Mouse (Mus musculus) neural tube, embryonic 14.5 days (tissue): ENCODE measurements around the gene Tmem132a. TPM values are rescaled to one million over a fixed set of nuclear protein-coding genes. Genes with fewer than 3 reads are reported as not detected.

Experiments used
- ATAC-seq: fragments of 200-750 bp; cut with Nextera tagmentation; 2 replicates; pipeline ENCODE4 v1.8.0; 2017; ENCODE audit warnings: low read depth, mild to moderate bottlenecking, moderate TSS enrichment, moderate library complexity
- H3K27ac ChIP-seq: fragments of 300-500 bp; sonication (generic); 2 replicates; pipeline ENCODE4 v1.5.1; 2014; ENCODE audit warnings: low read depth, mild to moderate bottlenecking, control low read depth, low read length, moderate library complexity, mixed read lengths
- H3K27me3 ChIP-seq: fragments of 300-500 bp; sonication (generic); 2 replicates; pipeline ENCODE4 v1.6.1; 2014; ENCODE audit warnings: low read length; ENCODE audit not compliant: control insufficient read depth, insufficient read depth
- H3K36me3 ChIP-seq: fragments of 300-500 bp; sonication (generic); 2 replicates; pipeline ENCODE4 v1.6.1; 2014; ENCODE audit warnings: low read length, mixed read lengths; ENCODE audit not compliant: control insufficient read depth, insufficient read depth
- H3K4me1 ChIP-seq: fragments of 300-500 bp; sonication (generic); 2 replicates; pipeline ENCODE4 v1.6.1; 2014; ENCODE audit warnings: low read length; ENCODE audit not compliant: control insufficient read depth, insufficient read depth
- H3K4me2 ChIP-seq: fragments of 300-500 bp; sonication (generic); 2 replicates; pipeline ENCODE4 v1.6.1; 2014; ENCODE audit warnings: mild to moderate bottlenecking, low read depth, low read length, control low read depth
- H3K4me3 ChIP-seq: fragments of 300-500 bp; sonication (generic); 2 replicates; pipeline ENCODE4 v1.5.1; 2014; ENCODE audit warnings: low read depth, low read length, control low read depth, mixed read lengths
- H3K9ac ChIP-seq: fragments of 300-500 bp; sonication (generic); replicated peaks from 2 replicates; pipeline ENCODE4 v1.6.1; 2014; ENCODE audit warnings: low read depth, mild to moderate bottlenecking, control low read depth, low read length, mixed read lengths
- H3K9me3 ChIP-seq: fragments of 300-500 bp; sonication (generic); 2 replicates; pipeline ENCODE4 v1.6.1; 2016; ENCODE audit warnings: low read length; ENCODE audit not compliant: control insufficient read depth
- WGBS: fragments of 180-500 bp; shearing (Covaris S2); extraction: QIAGEN DNeasy Blood & Tissue Kit; methylation state at CpG from one replicate; pipeline ENCODE4 v1.1.7; 2014; 5-methylcytosine and 5-hydroxymethylcytosine counted together
- polyA plus RNA-seq: library from polyadenylated mRNA; unstranded; fragments of >200 nt; fragmentation: Nextera tagmentation; extraction: Ambion mirVana; gene quantifications from 2 replicates; pipeline ENCODE4 v1.2.1, GENCODE M21; 2014

Tmem132a gene
- polyA plus RNA-seq, 1 experiment from 2014 or later: 132 TPM

DNA sequence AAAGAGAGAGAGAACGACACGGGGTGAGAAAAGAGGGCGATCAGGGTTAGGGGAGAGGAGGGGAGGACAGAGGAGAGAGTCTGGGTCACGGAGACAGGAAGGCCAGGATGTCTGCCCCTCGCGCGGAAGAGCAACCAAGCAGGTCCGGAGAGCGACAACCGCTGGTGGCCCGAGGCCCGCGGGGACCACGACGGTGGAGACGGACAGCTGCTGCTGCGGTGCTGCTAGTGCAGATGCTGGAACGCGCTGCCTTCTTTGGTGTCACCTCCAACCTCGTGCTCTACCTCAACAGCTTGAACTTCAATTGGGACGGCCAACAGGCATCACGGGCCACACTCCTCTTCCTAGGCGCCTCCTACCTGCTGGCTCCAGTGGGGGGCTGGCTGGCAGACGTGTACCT is 26.8 kb downstream of the Tmem132a start:
- Histone ChIP-seq H3K27ac (no peak overlapping the region), H3K9ac (no peak overlapping the region), H3K36me3 (no peaks in the 10 kb centered on the region), H3K4me2 (no peak overlapping the region), H3K4me1 (no peaks in the 10 kb centered on the region), H3K9me3 (no peaks in the 10 kb centered on the region), H3K27me3 (no peaks in the 10 kb centered on the region), H3K4me3 (no peak overlapping the region)
- 55% methylated on average over 24 of the region's 24 CpGs for WGBS
- ATAC-seq: no peak; the same call in 1 of the 2 replicates

- ATAC-seq: no peak
- Histone ChIP-seq H3K4me3 (no peak overlapping the region), H3K36me3 (no peaks in the 10 kb centered on the region), H3K9ac (no peak overlapping the region), H3K4me2 (no peak overlapping the region), H3K4me1 (no peaks in the 10 kb centered on the region), H3K27ac (no peak overlapping the region), H3K9me3 (no peaks in the 10 kb centered on the region), H3K27me3 (no peaks in the 10 kb centered on the region)
- 66% methylated on average over 16 of the region's 16 CpGs for WGBS
Measured at GRCm38 (mm10) chr19:10841721-10842626, 27.8 kb downstream of the Tmem132a start.

DNA sequence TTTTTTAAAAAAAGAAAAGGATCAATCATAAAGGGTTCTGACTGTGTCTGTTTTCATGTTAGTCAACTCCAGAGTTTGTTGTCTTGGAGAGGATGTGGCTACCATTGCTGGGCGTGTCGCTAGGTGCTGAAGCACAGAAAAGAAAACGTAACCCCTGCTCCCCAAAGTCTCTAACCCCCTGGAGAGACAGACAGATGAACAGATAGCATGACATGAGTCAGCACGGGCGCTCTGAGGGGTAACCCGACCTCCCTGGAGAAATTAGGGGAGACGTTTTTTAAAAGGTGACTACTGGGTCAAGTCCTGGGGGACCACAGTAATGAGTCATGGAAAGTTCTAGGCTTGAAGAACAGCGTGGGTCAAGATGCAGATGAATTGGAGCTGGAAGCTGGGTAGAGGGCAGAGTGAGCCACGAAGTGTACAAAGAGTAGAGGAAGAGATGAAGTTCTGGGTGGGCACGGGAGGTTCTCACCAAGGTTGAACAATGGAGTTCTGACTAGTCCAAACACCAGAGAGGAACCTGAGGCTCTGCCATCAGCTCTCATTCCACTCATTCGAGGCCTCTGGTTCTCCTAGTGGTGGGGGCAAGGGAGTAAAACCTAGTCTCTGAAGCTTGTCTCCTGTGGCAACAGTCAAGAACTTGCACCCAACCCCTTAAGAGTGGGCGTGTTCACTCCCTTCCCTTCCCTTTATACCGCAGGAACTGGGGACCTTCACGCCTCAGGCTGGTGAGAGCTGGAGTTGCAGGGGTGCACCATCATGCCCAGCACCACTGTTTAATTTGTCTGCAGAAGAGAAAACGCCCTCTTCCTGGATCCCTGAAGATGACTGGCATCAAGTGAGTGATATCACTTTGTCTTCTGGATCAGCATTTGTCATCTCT is 30.5 kb downstream of the Tmem132a start, which contains the start of gene Slc15a3:
Gene Slc15a3, plus strand, starts transcription at position 718 of the 883 bp plus-strand sequence.
- no peaks in the 10 kb centered on the region for H3K36me3 ChIP-seq
- H3K9ac ChIP-seq: no peak within 1 kb of the TSS
- H3K4me2 ChIP-seq: no peak within 1 kb of the TSS
- no peaks in the 10 kb centered on the region for H3K9me3 ChIP-seq
- H3K27me3 ChIP-seq: no peaks in the 10 kb centered on the region
- ATAC-seq: no peak
- no peak within 1 kb of the TSS for H3K27ac ChIP-seq
- 83% methylated on average over 15 of the region's 15 CpGs for WGBS
- H3K4me3 ChIP-seq: no peak within 1 kb of the TSS
- no peaks in the 10 kb centered on the region for H3K4me1 ChIP-seq

DNA sequence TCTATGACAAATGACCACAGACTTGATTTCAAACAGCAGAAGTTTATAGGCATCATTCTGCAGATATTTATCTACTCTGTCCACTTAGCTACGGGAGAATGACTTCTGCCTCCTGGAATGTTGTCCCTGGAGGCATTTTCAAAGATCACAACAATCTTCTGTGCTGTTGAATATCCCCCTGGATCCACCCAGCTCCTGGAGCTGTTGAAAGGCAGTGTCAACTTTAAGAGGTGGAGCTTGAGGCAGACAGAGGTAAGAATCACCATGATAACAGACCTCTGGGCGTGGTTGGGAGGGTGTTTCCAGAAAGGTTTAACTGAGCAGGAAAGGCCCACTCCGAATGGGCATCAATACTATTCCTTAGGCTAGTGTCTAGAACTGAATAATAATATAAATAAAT is 34.1 kb downstream of the Tmem132a start:
- Histone ChIP-seq H3K27ac (no peak overlapping the region), H3K4me3 (no peak overlapping the region), H3K9me3 (no peaks in the 10 kb centered on the region), H3K27me3 (no peaks in the 10 kb centered on the region), H3K36me3 (no peaks in the 10 kb centered on the region), H3K4me2 (no peak overlapping the region), H3K9ac (no peak overlapping the region), H3K4me1 (no peaks in the 10 kb centered on the region)
- WGBS: 64% methylated on average over 3 of the region's 3 CpGs
- ATAC-seq: no peak

DNA sequence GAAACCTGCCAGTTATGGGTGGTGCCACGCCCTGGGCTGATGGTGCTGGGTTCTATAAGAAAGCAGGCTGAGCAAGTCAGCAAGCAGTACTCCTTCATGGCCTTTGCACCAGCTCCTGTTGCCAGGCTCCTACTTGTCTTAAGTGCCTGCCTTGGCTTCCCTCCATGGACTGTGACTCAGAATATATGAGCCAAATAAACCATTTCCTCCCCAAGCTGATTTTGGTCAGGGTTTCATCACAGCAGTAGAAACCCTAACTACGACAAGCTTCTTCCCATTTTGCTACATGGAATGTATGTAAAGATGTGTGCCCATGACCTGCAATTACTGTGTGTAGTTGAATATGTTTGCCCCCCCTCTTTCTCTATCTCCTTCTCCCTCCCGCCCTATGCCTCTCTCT is 36.1 kb downstream of the Tmem132a start:
- H3K4me3 ChIP-seq: no peak overlapping the region
- no peaks in the 10 kb centered on the region for H3K36me3 ChIP-seq
- 79% methylated on average over 3 of the region's 3 CpGs for WGBS
- no peak overlapping the region for H3K27ac ChIP-seq
- H3K27me3 ChIP-seq: no peaks in the 10 kb centered on the region
- ATAC-seq: no peak
- H3K9ac ChIP-seq: no peak overlapping the region
- H3K4me1 ChIP-seq: no peaks in the 10 kb centered on the region
- H3K9me3 ChIP-seq: no peaks in the 10 kb centered on the region
- no peak overlapping the region for H3K4me2 ChIP-seq

DNA sequence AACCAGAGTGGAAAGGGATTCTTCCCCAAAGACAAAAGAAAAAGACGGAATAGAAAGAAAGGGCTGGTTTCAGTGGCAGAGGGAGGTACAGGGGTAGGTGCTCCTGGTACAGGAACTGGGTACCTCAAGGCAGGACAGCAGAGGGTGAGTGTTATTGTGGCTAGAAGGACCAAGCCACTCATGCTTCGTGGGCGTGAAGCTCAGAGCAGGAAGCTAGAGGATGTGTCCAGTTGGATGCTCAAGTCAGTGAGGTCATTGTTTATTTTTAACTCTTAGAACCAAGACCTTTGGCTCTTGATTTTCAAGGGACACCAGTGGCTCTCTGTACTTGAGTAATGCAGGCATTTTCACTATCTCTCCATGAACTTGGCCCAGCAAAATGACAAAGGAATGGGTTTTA is 37.7 kb downstream of the Tmem132a start:
- 85% methylated on average over 3 of the region's 3 CpGs for WGBS
- Histone ChIP-seq H3K36me3 (no peaks in the 10 kb centered on the region), H3K27ac (no peak overlapping the region), H3K4me1 (no peaks in the 10 kb centered on the region), H3K4me2 (no peak overlapping the region), H3K4me3 (no peak overlapping the region), H3K9ac (no peak overlapping the region), H3K9me3 (no peaks in the 10 kb centered on the region), H3K27me3 (no peaks in the 10 kb centered on the region)
- no peak for ATAC-seq

DNA sequence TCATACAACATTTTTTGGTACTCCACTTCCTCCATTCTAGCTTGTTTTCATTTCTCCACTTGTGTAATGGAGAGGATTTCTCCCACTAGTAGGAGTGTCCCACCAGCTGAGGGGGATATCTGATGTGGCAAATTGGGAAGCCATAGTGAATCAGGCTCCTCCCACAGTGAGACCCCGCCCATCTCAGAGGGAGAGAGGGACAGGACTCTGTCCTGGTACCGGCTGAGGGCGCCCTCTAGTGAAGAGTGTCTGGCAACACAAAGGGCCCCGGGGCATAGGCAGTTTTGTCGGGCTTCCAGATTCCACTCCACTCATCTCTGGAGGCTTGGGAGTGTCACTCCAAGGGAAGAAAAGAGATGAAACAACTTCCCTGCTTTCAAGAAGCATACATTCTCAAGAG is 38.3 kb downstream of the Tmem132a start:
- Histone ChIP-seq H3K9me3 (no peaks in the 10 kb centered on the region), H3K4me1 (no peaks in the 10 kb centered on the region), H3K4me2 (no peak overlapping the region), H3K27ac (no peak overlapping the region), H3K36me3 (no peaks in the 10 kb centered on the region), H3K4me3 (no peak overlapping the region), H3K9ac (no peak overlapping the region), H3K27me3 (no peaks in the 10 kb centered on the region)
- ATAC-seq: no peak
- WGBS: 8% methylated on average over 5 of the region's 5 CpGs

GRCm38 (mm10) chr19:10829436-10830175 is 40.1 kb downstream of the Tmem132a start, which contains the start of gene Cd6:
TSS of gene Cd6 (minus strand) at chr19:10830058.
- H3K27ac ChIP-seq: no peak within 1 kb of the TSS
- 92% methylated on average over 16 of the region's 16 CpGs for WGBS
- no peaks in the 10 kb centered on the region for H3K4me1 ChIP-seq
- no peak within 1 kb of the TSS for H3K4me2 ChIP-seq
- H3K27me3 ChIP-seq: no peaks in the 10 kb centered on the region
- no peaks in the 10 kb centered on the region for H3K36me3 ChIP-seq
- no peaks in the 10 kb centered on the region for H3K9me3 ChIP-seq
- H3K9ac ChIP-seq: no peak within 1 kb of the TSS
- no peak for ATAC-seq
- no peak within 1 kb of the TSS for H3K4me3 ChIP-seq
